24 mouse cellular contexts compared by ENCODE assay signal in genomic region chr11:40747716-40748115, GRCm38 (mm10). TPM values are rescaled to one million over a fixed set of nuclear protein-coding genes. Genes with fewer than 3 reads are reported as not detected.
A peak's percentile ranks its signal among the peaks of the same experiment; 100 is the strongest.
DNase-seq lines count a peak whose midpoint lies in the region; ATAC-seq and TF ChIP-seq lines count a peak whose summit lies in the region.
"Had no signal": no experiment of that assay in that cellular context is flagged by ENCODE, and none has a peak within 500 bp of the region (broad histone marks: within the 10 kb centered on the region; RNA-seq: fewer than 3 reads in every experiment).

No protein-coding gene starts in this region.

- H3ac ChIP-seq in myocyte (ENCODE audit: control insufficient read depth, insufficient read length), result no peak overlapping the region

- no peaks in the 10 kb centered on the region for H3K27me3 ChIP-seq in myocyte (ENCODE audit: control insufficient read depth, insufficient read depth, insufficient read length)
- no peaks in the 10 kb centered on the region for H3K27me3 ChIP-seq in intestine, postnatal 0 days (replicated peaks; ENCODE audit: control insufficient read depth, insufficient read depth, low read length)
- H3K27me3 ChIP-seq: CH12.LX; embryonic facial prominence, embryonic 13.5 days; embryonic facial prominence, embryonic 15.5 days; forebrain, embryonic 13.5 days; forebrain, embryonic 15.5 days had no signal

- no peak overlapping the region for H3K27ac ChIP-seq in cortical plate, adult 2 months (ENCODE audit: insufficient read depth, low read length)
- H3K27ac ChIP-seq in intestine, postnatal 0 days (ENCODE audit: low read depth, low read length), result no peak overlapping the region
- H3K27ac ChIP-seq: embryonic facial prominence, embryonic 13.5 days; embryonic facial prominence, embryonic 15.5 days; forebrain, embryonic 13.5 days; forebrain, embryonic 15.5 days had no signal

- no peaks in the 10 kb centered on the region for H3K4me1 ChIP-seq in cortical plate, adult 2 months (ENCODE audit: control insufficient read depth, insufficient read depth, low read length)
- no peaks in the 10 kb centered on the region for H3K4me1 ChIP-seq in intestine, postnatal 0 days (replicated peaks; ENCODE audit: control insufficient read depth, insufficient read depth, low read length)
- H3K4me1 ChIP-seq: embryonic facial prominence, embryonic 13.5 days; embryonic facial prominence, embryonic 15.5 days; forebrain, embryonic 13.5 days; forebrain, embryonic 15.5 days had no signal

- H3K9ac ChIP-seq in intestine, postnatal 0 days (ENCODE audit: low read depth, low read length), result no peak overlapping the region
- H3K9ac ChIP-seq: embryonic facial prominence, embryonic 13.5 days; embryonic facial prominence, embryonic 15.5 days; forebrain, embryonic 13.5 days; forebrain, embryonic 15.5 days; forebrain, postnatal 0 days had no signal

- H3K79me2 ChIP-seq in myocyte (ENCODE audit: control insufficient read depth, insufficient read depth), result peaks cover 4% of the 10 kb centered on the region

- no peak overlapping the region for H3K4me2 ChIP-seq in myocyte (ENCODE audit: low read depth)
- no peak overlapping the region for H3K4me2 ChIP-seq in intestine, postnatal 0 days (replicated peaks; ENCODE audit: low read depth)
- H3K4me2 ChIP-seq: embryonic facial prominence, embryonic 13.5 days; embryonic facial prominence, embryonic 15.5 days; forebrain, embryonic 13.5 days; forebrain, embryonic 15.5 days had no signal

- no peak overlapping the region for H3K4me3 ChIP-seq in cortical plate, adult 2 months (ENCODE audit: insufficient read depth, low read length)
- H3K4me3 ChIP-seq in myocyte, result no peak overlapping the region
- H3K4me3 ChIP-seq in intestine, postnatal 0 days (ENCODE audit: low read depth, low read length), result no peak overlapping the region
- H3K4me3 ChIP-seq: embryonic facial prominence, embryonic 13.5 days; embryonic facial prominence, embryonic 15.5 days; forebrain, embryonic 13.5 days; forebrain, embryonic 15.5 days had no signal

- H3K9me3 ChIP-seq in intestine, postnatal 0 days (ENCODE audit: control insufficient read depth), result no peaks in the 10 kb centered on the region
- H3K9me3 ChIP-seq: embryonic facial prominence, embryonic 13.5 days; embryonic facial prominence, embryonic 15.5 days; forebrain, embryonic 13.5 days; forebrain, embryonic 15.5 days had no signal

- no peak for DNase-seq in frontal cortex, adult 2 months (ENCODE audit: extremely low spot score in 1 of 2, low spot score in 1 of 2)
- no peak for DNase-seq in right cerebral cortex, postnatal 25 days
- DNase-seq: adrenal gland, adult 8-10 months; adrenal gland, postnatal 14 days; adrenal gland, postnatal 36 days; B cell, adult 2 months; cerebellum, adult 11-12 months; cerebellum, adult 2 months; cerebellum, adult 9-10 months; cerebellum, postnatal 10 days; cerebellum, postnatal 25 days; embryo, embryonic 11 days; forebrain, postnatal 0 days had no signal

- WGBS in intestine, postnatal 0 days, result 54% methylated on average over 2 of the region's 2 CpGs

- TF ChIP-seq POLR2A in cortical plate, adult 2 months (IDR thresholded peaks at IDR 0.05; ENCODE audit: extremely low read depth, insufficient read depth, low read length), result 0 out of 2 replicates have a peak, but pooled peaks have one; percentile 13
- TF ChIP-seq POLR2A in myocyte (IDR thresholded peaks at IDR 0.05; ENCODE audit: insufficient read length, low read depth), result peak; percentile 27

- 0 out of 2 replicates have a peak, but pooled peaks have one; percentile 36 for ATAC-seq in frontal cortex, adult (ENCODE audit: low TSS enrichment)
- no peak for ATAC-seq in intestine, postnatal 0 days
- ATAC-seq: activated CD4-positive, CD25-positive, alpha-beta regulatory T cell, adult 4 months; CD4-positive, CD25-positive, alpha-beta regulatory T cell, adult 4 months; forebrain, embryonic 13.5 days; forebrain, embryonic 15.5 days; forebrain, postnatal 0 days had no signal

- H3K36me3 ChIP-seq in myocyte (ENCODE audit: control insufficient read depth, insufficient read depth), result peaks cover 36% of the 10 kb centered on the region
- peaks cover 21% of the 10 kb centered on the region for H3K36me3 ChIP-seq in intestine, postnatal 0 days (ENCODE audit: control insufficient read depth, insufficient read depth)

- no peak for TF ChIP-seq CTCF in cortical plate, adult 2 months (IDR thresholded peaks at IDR 0.05; ENCODE audit: extremely low read depth, insufficient read depth, low read length)
- no peak for TF ChIP-seq CTCF in intestine, postnatal 0 days (IDR thresholded peaks at IDR 0.05; ENCODE audit: low read depth)

TF ChIP-seq in myocyte, 11 proteins besides CTCF, POLR2A, EP300 and RAD21:
- no peak for TF ChIP-seq TCF12 (IDR thresholded peaks at IDR 0.05; ENCODE audit: insufficient read depth, poor library complexity, severe bottlenecking)
- TF ChIP-seq CEBPB (IDR thresholded peaks at IDR 0.05; ENCODE audit: insufficient read depth, poor library complexity, severe bottlenecking), result no peak
- no peak for TF ChIP-seq E2F4 (IDR thresholded peaks at IDR 0.05; ENCODE audit: insufficient read depth)
- no peak for TF ChIP-seq TCF3 (IDR thresholded peaks at IDR 0.05; ENCODE audit: insufficient read length, low read depth)
- no peak for TF ChIP-seq MYOG (IDR thresholded peaks at IDR 0.05; ENCODE audit: control insufficient read depth in 1 of 3, insufficient read depth in 1 of 3, insufficient read length in 2 of 3, low read depth in 2 of 3)
- no peak for TF ChIP-seq REST (IDR thresholded peaks at IDR 0.05; ENCODE audit: insufficient read depth, insufficient read length)
- peak; percentile 80 for TF ChIP-seq POLR2AphosphoS2 (IDR thresholded peaks at IDR 0.05; ENCODE audit: insufficient read length, low read depth)
- no peak for TF ChIP-seq USF1 (IDR thresholded peaks at IDR 0.05; ENCODE audit: low read depth)
- TF ChIP-seq MAX (IDR thresholded peaks at IDR 0.05; ENCODE audit: low read depth), result no peak

RNA-seq across cellular contexts. Expression of gene Ccng1, which starts 7.4 kb away (rescaled TPM):
- 31.0 and 31.2 TPM in 2 replicates for polyA plus RNA-seq in frontal cortex, adult 2 months (2012; rRNA removed)
- polyA plus RNA-seq in cortical plate, adult 2 months (2012; rRNA removed), result 43.5 and 46.8 TPM in 2 replicates
- 55.2 TPM for polyA plus RNA-seq in myocyte (2012; fragmentation: generic; extraction: Trizol)
- 42.0 and 44.1 TPM in 2 replicates for polyA plus RNA-seq in intestine, postnatal 0 days (2015; fragmentation: Nextera tagmentation; extraction: Ambion mirVana)

RNA-seq across cellular contexts. Expression of gene Nudcd2, which starts 14.2 kb away (rescaled TPM):
- polyA plus RNA-seq in frontal cortex, adult 2 months (2012; rRNA removed), result 17.4 and 25.3 TPM in 2 replicates
- polyA plus RNA-seq in cortical plate, adult 2 months (2012; rRNA removed), result 24.0 and 26.4 TPM in 2 replicates
- 43.5 TPM for polyA plus RNA-seq in myocyte (2012; fragmentation: generic; extraction: Trizol)
- 70.3 and 71.2 TPM in 2 replicates for polyA plus RNA-seq in intestine, postnatal 0 days (2015; fragmentation: Nextera tagmentation; extraction: Ambion mirVana)

RNA-seq across cellular contexts. Expression of gene Hmmr, which starts 14.5 kb away (rescaled TPM):
- 0.71 and 0.76 TPM in 2 replicates for polyA plus RNA-seq in frontal cortex, adult 2 months (2012; rRNA removed)
- 0.68 and 0.75 TPM in 2 replicates for polyA plus RNA-seq in cortical plate, adult 2 months (2012; rRNA removed)
- 8.4 TPM for polyA plus RNA-seq in myocyte (2012; fragmentation: generic; extraction: Trizol)
- 8.3 and 8.7 TPM in 2 replicates for polyA plus RNA-seq in intestine, postnatal 0 days (2015; fragmentation: Nextera tagmentation; extraction: Ambion mirVana)

RNA-seq across cellular contexts. Expression of gene Mat2b, which starts 52.7 kb away (rescaled TPM):
- 131 and 138 TPM in 2 replicates for polyA plus RNA-seq in frontal cortex, adult 2 months (2012; rRNA removed)
- polyA plus RNA-seq in cortical plate, adult 2 months (2012; rRNA removed), result 175 and 178 TPM in 2 replicates
- 29.3 TPM for polyA plus RNA-seq in myocyte (2012; fragmentation: generic; extraction: Trizol)
- polyA plus RNA-seq in intestine, postnatal 0 days (2015; fragmentation: Nextera tagmentation; extraction: Ambion mirVana), result 71.8 and 75.7 TPM in 2 replicates
